Mouse (Mus musculus) kidney, postnatal 4 days (tissue): ENCODE data around the gene Slc38a3.
A peak's percentile ranks its signal among the peaks of the same experiment; 100 is the strongest.

Experiments
- DNase-seq, 2 experiments: peaks; one replicate each; pipeline ENCODE4 v3.0.0; 2021; ENCODE audit warnings: mixed read lengths in 2 of 2

Slc38a3 gene

GRCm38 (mm10) chr9:107669480-107669945 is at the start of gene Slc38a3:
Gene Slc38a3 (minus strand): TSS chr9:107669530.
- DNase-seq, result peak in 1 of 2 experiments; percentile 44

GRCm38 (mm10) chr9:107716951-107717350 is 47.6 kb upstream of the Slc38a3 start:
- peak; percentile 57 to 73 for DNase-seq

GRCm38 (mm10) chr9:107715632-107716031 is 46.3 kb upstream of the Slc38a3 start:
- no peak for DNase-seq

- peak; percentile 81 to 87 for DNase-seq
Measured at GRCm38 (mm10) chr9:107714221-107714952, 45.1 kb upstream of the Slc38a3 start.

- DNase-seq, result peak; percentile 88 to 94
Measured at GRCm38 (mm10) chr9:107709697-107710483, 40.6 kb upstream of the Slc38a3 start, which contains the start of gene Sema3f. Gene Sema3f (minus strand): TSS chr9:107710475.

- DNase-seq, result no peak
Measured at GRCm38 (mm10) chr9:107709096-107709696, 39.9 kb upstream of the Slc38a3 start.

GRCm38 (mm10) chr9:107708439-107709095 is 39.2 kb upstream of the Slc38a3 start:
- DNase-seq, result no peak

GRCm38 (mm10) chr9:107707701-107708438 is 38.5 kb upstream of the Slc38a3 start:
- DNase-seq, result peak; percentile 52 to 60

- DNase-seq, result peak; percentile 52 to 55
Measured at GRCm38 (mm10) chr9:107706781-107707211, 37.5 kb upstream of the Slc38a3 start.

GRCm38 (mm10) chr9:107703337-107704122 is 34.2 kb upstream of the Slc38a3 start:
- DNase-seq, result peak in 1 of 2 experiments; percentile 48

- peak; percentile 36 to 52 for DNase-seq
Measured at GRCm38 (mm10) chr9:107702606-107703185, 33.4 kb upstream of the Slc38a3 start.

GRCm38 (mm10) chr9:107701594-107701993 is 32.3 kb upstream of the Slc38a3 start:
- DNase-seq, result peak; percentile 82 to 89

GRCm38 (mm10) chr9:107700114-107700571 is 30.8 kb upstream of the Slc38a3 start:
- peak; percentile 49 to 61 for DNase-seq

- DNase-seq, result peak; percentile 70 to 79
Measured at GRCm38 (mm10) chr9:107699376-107699980, 30.1 kb upstream of the Slc38a3 start.

GRCm38 (mm10) chr9:107698611-107699190 is 29.4 kb upstream of the Slc38a3 start:
- DNase-seq, result peak; percentile 79 to 86

- peak; percentile 70 to 75 for DNase-seq
Measured at GRCm38 (mm10) chr9:107697811-107698521, 28.6 kb upstream of the Slc38a3 start.

- DNase-seq, result peak in 1 of 2 experiments; percentile 55
Measured at GRCm38 (mm10) chr9:107696845-107697610, 27.7 kb upstream of the Slc38a3 start.

- DNase-seq, result no peak
Measured at GRCm38 (mm10) chr9:107696106-107696479, 26.8 kb upstream of the Slc38a3 start.
